Mouse (Mus musculus) thymus, adult 2 months (tissue): ENCODE measurements around the gene Palld.

ENCODE experiments used
- CTCF ChIP-seq: fragments of 200-500 bp; IDR thresholded peaks from 2 replicates; pipeline ENCODE4 v1.5.1; 2012; ENCODE audit warnings: mild to moderate bottlenecking, control low read depth, low read length, moderate library complexity, borderline replicate concordance; ENCODE audit not compliant: control insufficient read depth, poor library complexity, insufficient read depth; ENCODE audit errors: extremely low read depth
- POLR2A ChIP-seq: fragments of 200-500 bp; IDR thresholded peaks from 2 replicates; pipeline ENCODE4 v1.6.1; 2012; ENCODE audit warnings: mild to moderate bottlenecking, low read length, control low read depth, moderate library complexity; ENCODE audit not compliant: control insufficient read depth, poor library complexity, insufficient read depth; ENCODE audit errors: extremely low read depth

- TF ChIP-seq CTCF (no peak), POLR2A (no peak)
Measured at GRCm38 (mm10) chr8:61696846-61697455, 205.5 kb downstream of the Palld start.
